Mouse (Mus musculus) heart, postnatal 0 days (tissue): ENCODE data around the gene Pi4ka. TPM values are rescaled to one million over a fixed set of nuclear protein-coding genes. Genes with fewer than 3 reads are reported as not detected.
A peak's percentile ranks its signal among the peaks of the same experiment; 100 is the strongest.

Experiments
- ATAC-seq: fragments of 200-750 bp; cut with Nextera tagmentation; 2 replicates; pipeline ENCODE4 v1.8.0; 2017; ENCODE audit warnings: low read depth, moderate number of reproducible peaks, moderate library complexity; ENCODE audit not compliant: insufficient read depth
- DNase-seq: peaks from one replicate; pipeline ENCODE4 v3.0.0-alpha.2; 2016; ENCODE audit warnings: low spot score
- H3K27ac ChIP-seq: fragments of 300-500 bp; sonication (generic); 2 replicates; pipeline ENCODE4 v1.5.1; 2014; ENCODE audit warnings: low read depth, mild to moderate bottlenecking
- H3K27me3 ChIP-seq: fragments of 300-500 bp; sonication (generic); 2 replicates; pipeline ENCODE4 v1.6.1; 2014; ENCODE audit warnings: low read length, mixed read lengths; ENCODE audit not compliant: control insufficient read depth, insufficient read depth
- H3K36me3 ChIP-seq: fragments of 300-500 bp; sonication (generic); replicated peaks from 2 replicates; pipeline ENCODE4 v1.6.1; 2014; ENCODE audit warnings: low read length, mixed read lengths; ENCODE audit not compliant: control insufficient read depth, insufficient read depth
- H3K4me1 ChIP-seq: fragments of 300-500 bp; sonication (generic); 2 replicates; pipeline ENCODE4 v1.6.1; 2014; ENCODE audit warnings: antibody characterized with exemption; ENCODE audit not compliant: control insufficient read depth, insufficient read depth
- H3K4me2 ChIP-seq: fragments of 300-500 bp; sonication (generic); 2 replicates; pipeline ENCODE4 v1.6.1; 2014; ENCODE audit warnings: low read depth, mild to moderate bottlenecking, low read length, moderate library complexity
- H3K4me3 ChIP-seq: fragments of 300-500 bp; sonication (generic); 2 replicates; pipeline ENCODE4 v1.5.1; 2014; ENCODE audit warnings: low read depth, low read length
- H3K9ac ChIP-seq: fragments of 300-500 bp; sonication (generic); replicated peaks from 2 replicates; pipeline ENCODE4 v1.6.1; 2014; ENCODE audit warnings: low read depth, low read length, mixed read lengths
- H3K9me3 ChIP-seq: fragments of 300-500 bp; sonication (generic); replicated peaks from 2 replicates; pipeline ENCODE4 v1.6.1; 2016; ENCODE audit warnings: low read length; ENCODE audit not compliant: control insufficient read depth
- CTCF ChIP-seq: IDR thresholded peaks from 2 replicates; pipeline ENCODE4 v1.5.1; 2016; ENCODE audit warnings: antibody characterized with exemption, control low read depth, low read depth
- EP300 ChIP-seq: IDR thresholded peaks from 2 replicates; pipeline ENCODE4 v1.6.1; 2016; ENCODE audit warnings: antibody characterized with exemption, low read depth
- WGBS: fragments of 180-500 bp; shearing (Covaris S2); extraction: QIAGEN DNeasy Blood & Tissue Kit; methylation state at CpG from one replicate; pipeline ENCODE4 v1.1.7; 2014; 5-methylcytosine and 5-hydroxymethylcytosine counted together
- polyA plus RNA-seq: library from polyadenylated mRNA; unstranded; fragments of >200 nt; fragmentation: Nextera tagmentation; extraction: Ambion mirVana; gene quantifications from 2 replicates; pipeline ENCODE4 v1.2.1, GENCODE M21; 2015
- total RNA-seq: library from RNA; depleted of rRNA; stranded (reverse); fragments of >200 nt; gene quantifications from 2 replicates; pipeline ENCODE4 v1.2.3, GENCODE M21; 2014; ENCODE audit warnings: low replicate concordance

The Pi4ka gene
- total and polyA plus RNA-seq, 2 experiments from 2014 or later = 18.5 to 60.0 TPM

DNA sequence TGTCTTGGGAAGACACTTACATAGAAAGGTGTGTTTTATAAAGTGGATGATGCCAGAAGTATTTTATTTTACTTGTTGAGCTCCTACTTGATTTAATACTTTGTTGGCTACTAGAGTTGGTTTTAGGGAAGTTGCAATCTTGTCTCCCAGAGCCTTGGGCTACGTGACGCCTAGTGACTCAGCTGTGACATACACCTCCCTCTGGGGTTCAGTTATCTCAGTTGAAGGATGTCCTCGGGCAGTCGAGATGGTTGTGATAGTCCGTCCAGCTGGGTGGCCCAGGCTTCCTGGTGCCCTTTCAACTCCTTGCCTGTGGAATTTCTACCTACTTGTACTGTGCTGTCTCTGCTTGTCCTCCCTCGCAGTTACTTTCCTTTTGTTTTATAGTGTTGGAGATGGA, 157.0 kb downstream of the Pi4ka start:
- H3K4me2 ChIP-seq = no peak overlapping the region
- H3K9ac ChIP-seq = no peak overlapping the region
- no peaks in the 10 kb centered on the region for H3K27me3 ChIP-seq
- no peak overlapping the region for H3K27ac ChIP-seq
- H3K4me1 ChIP-seq = peaks cover 75% of the 10 kb centered on the region
- DNase-seq = no peak
- ATAC-seq = no peak
- H3K9me3 ChIP-seq = no peaks in the 10 kb centered on the region
- no peak for TF ChIP-seq EP300
- no peak for TF ChIP-seq CTCF
- H3K4me3 ChIP-seq = no peak overlapping the region
- H3K36me3 ChIP-seq = no peaks in the 10 kb centered on the region
- 26% methylated on average over 6 of the region's 6 CpGs for WGBS

DNA sequence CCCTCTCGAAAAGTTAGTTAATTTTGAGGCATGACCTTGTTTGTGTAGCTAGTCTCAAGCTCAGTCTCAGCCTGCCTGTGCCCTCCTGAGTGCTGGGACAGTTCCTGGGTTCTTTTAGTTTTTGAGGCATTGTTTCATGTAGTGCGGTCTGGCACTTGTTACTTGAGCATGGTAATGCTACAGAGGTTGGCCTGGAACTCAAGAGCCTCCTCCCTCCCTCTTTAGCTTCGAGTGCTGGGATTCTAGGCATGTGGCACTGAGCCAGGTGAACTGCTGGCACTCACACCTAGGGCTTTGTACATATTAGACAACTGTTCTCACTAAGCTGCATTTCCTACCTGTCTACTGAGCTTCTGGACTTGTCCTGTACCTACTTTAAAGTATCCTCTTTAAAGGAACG, 158.4 kb downstream of the Pi4ka start:
- TF ChIP-seq EP300 (no peak), CTCF (no peak)
- Histone ChIP-seq H3K4me3 (no peak overlapping the region), H3K4me2 (no peak overlapping the region), H3K9ac (no peak overlapping the region), H3K9me3 (no peaks in the 10 kb centered on the region), H3K4me1 (peaks cover 70% of the 10 kb centered on the region), H3K27ac (peak overlapping the region; percentile 80), H3K27me3 (no peaks in the 10 kb centered on the region), H3K36me3 (no peaks in the 10 kb centered on the region)
- DNase-seq (peak; percentile 81), ATAC-seq (peak; percentile 82)
- WGBS = 27% methylated on average over 4 of the region's 4 CpGs

DNA sequence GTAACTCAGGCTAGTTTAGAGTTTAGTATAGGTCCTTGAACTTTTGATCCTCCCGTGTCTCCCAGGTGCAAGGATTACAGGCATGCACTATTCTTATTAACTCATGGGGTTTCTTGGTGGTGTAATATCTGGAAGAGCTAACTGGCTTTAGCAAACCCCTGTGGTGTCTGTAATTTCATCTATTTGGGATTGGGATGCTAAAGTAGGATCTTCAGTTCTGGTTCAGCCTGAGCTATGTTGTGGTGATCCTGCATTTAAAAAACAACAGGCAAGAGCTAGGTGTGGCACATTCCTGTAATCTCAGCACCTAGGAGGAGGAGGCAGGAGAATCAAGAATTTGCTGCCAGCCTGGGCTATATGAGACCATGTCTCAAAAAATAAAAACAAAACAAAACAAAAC, 161.1 kb downstream of the Pi4ka start:
- H3K36me3 ChIP-seq = no peaks in the 10 kb centered on the region
- ATAC-seq = no peak
- no peaks in the 10 kb centered on the region for H3K9me3 ChIP-seq
- H3K4me3 ChIP-seq = no peak overlapping the region
- H3K4me1 ChIP-seq = peaks cover 59% of the 10 kb centered on the region
- no peak for TF ChIP-seq CTCF
- H3K27ac ChIP-seq = no peak overlapping the region
- H3K27me3 ChIP-seq = no peaks in the 10 kb centered on the region
- WGBS = 72% methylated on average over 1 of the region's 1 CpGs
- H3K4me2 ChIP-seq = no peak overlapping the region
- DNase-seq = no peak
- H3K9ac ChIP-seq = no peak overlapping the region

DNA sequence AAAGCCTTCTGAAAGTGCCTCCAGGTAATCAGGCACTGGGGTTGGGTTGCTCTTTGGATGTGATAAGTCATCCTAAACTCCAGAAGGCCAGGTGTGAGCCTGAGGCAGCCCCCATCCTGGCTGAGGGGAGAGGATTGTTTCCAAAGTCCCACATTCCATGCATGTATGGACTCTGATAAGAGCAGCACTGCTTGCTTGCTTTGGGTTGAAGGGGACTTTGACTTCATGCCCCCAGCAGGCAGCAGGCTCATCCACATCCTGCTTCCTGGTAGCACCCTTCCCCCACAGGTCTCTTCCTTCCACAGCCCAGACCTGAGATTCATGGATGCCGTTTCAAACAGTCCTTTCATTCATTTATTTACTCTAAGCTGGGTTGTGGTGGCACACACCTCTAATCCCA, 162.4 kb downstream of the Pi4ka start:
- Histone ChIP-seq H3K9ac (no peak overlapping the region), H3K4me1 (peaks cover 58% of the 10 kb centered on the region), H3K36me3 (no peaks in the 10 kb centered on the region), H3K4me2 (no peak overlapping the region), H3K27me3 (no peaks in the 10 kb centered on the region), H3K9me3 (no peaks in the 10 kb centered on the region), H3K27ac (no peak overlapping the region), H3K4me3 (no peak overlapping the region)
- WGBS = 14% methylated on average over 1 of the region's 1 CpGs
- TF ChIP-seq CTCF = no peak
- no peak for TF ChIP-seq EP300
- ATAC-seq = no peak
- no peak for DNase-seq

DNA sequence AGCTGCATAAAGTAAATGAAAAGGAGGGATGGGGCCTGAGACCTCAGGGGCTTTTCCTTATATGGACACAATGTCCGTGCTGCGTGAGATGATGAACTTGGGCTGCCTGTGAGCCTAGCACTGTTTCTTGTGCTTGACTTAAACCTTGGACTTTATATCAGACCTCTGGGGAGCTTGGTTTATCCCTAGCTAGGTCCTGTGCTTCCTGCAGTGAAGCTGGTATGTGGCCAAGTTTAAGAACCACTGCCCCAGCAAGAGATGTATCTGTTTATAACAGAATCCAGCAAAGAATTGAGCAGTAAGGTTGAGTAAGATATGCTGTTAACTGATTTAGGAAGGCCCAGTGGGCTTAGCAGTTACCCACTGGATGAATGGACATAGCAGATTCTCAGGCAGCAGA, 166.7 kb downstream of the Pi4ka start:
- Histone ChIP-seq H3K4me3 (no peak overlapping the region), H3K36me3 (no peaks in the 10 kb centered on the region), H3K4me1 (peaks cover 68% of the 10 kb centered on the region), H3K27ac (no peak overlapping the region), H3K9ac (no peak overlapping the region), H3K27me3 (no peaks in the 10 kb centered on the region), H3K4me2 (no peak overlapping the region), H3K9me3 (no peaks in the 10 kb centered on the region)
- ATAC-seq (no peak), DNase-seq (no peak)
- WGBS = 58% methylated on average over 2 of the region's 2 CpGs
- no peak for TF ChIP-seq EP300
- no peak for TF ChIP-seq CTCF

DNA sequence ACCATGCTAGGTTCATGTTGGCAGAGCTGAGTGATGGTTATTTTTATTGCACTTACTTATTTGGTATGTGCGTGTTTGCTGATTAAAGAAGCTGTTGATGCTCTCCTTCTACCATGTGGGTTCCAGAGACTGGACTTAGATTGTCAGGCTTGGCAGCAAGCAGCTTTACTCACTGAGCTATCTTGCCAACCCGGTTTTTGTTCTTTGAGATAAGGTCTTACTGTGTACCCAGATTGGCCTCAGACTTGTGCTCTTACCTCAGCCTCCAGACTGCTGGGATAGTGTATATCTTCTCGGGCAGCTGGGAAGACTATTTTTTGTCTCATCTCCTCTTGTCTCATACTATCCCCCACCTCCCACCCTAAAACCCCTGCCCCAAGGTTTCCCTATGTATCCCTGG, 168.5 kb downstream of the Pi4ka start:
- Histone ChIP-seq H3K9me3 (no peaks in the 10 kb centered on the region), H3K36me3 (no peaks in the 10 kb centered on the region), H3K4me2 (peak overlapping the region; percentile 19; the same call in 1 of the 2 replicates), H3K9ac (no peak overlapping the region), H3K4me1 (peaks cover 64% of the 10 kb centered on the region), H3K27me3 (no peaks in the 10 kb centered on the region), H3K4me3 (no peak overlapping the region), H3K27ac (peak overlapping the region; percentile 68)
- TF ChIP-seq CTCF (no peak), EP300 (no peak)
- peak; percentile 50 for DNase-seq
- no peak for ATAC-seq
- 23% methylated on average over 3 of the region's 3 CpGs for WGBS
